Mouse (Mus musculus) c-Kit-positive CD71-positive TER-119-negative erythroid progenitor cells, embryonic 14.5 days (primary cell): Measurements from ENCODE around the gene 4930524N10Rik.

Experiments used
- DNase-seq: peaks from one replicate; pipeline ENCODE4 v3.0.0-alpha.2; 2013; ENCODE audit warnings: low read depth

The 4930524N10Rik gene

DNA sequence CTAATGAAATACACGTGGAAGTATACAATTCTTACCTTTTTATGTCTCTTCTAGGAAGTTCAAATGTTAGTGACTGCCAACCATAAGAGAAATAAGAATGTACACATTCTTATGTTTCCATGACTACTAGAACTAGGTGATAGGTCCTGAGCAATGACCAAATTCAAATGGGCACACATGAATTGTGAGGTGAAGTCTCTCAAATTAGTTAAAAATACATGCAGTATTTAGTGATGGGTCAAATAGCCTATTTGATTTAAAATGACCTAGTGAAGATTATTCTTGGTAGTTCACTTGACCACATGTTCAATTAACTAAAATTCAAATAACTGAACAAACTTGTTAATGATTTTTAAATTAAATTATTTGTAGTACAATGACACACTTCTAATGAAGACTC lies at the start of gene 4930524N10Rik:
TSS of gene 4930524N10Rik (minus strand) at position 101 of the 400 bp plus-strand sequence.
- DNase-seq, result no peak

DNA sequence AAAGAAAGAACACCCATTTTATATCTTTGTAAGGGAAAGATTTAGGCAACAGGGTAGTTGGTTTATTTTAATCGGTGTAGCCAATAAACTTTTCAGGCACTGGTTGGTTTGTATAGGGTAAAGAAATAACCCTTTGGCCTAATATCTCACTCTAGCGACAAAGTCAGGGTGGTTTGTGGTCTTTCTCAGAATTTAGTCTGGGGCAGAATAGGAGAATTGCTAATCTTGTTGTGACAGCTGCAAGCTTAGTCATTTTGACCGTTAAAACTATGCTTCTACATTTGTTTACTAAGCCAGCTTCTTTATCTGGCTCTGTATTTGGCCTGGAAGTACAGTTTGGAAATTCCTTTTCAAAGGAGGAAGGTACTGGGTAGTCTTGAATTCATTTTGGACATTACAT lies 6.8 kb upstream of the 4930524N10Rik start:
- DNase-seq, result no peak

DNA sequence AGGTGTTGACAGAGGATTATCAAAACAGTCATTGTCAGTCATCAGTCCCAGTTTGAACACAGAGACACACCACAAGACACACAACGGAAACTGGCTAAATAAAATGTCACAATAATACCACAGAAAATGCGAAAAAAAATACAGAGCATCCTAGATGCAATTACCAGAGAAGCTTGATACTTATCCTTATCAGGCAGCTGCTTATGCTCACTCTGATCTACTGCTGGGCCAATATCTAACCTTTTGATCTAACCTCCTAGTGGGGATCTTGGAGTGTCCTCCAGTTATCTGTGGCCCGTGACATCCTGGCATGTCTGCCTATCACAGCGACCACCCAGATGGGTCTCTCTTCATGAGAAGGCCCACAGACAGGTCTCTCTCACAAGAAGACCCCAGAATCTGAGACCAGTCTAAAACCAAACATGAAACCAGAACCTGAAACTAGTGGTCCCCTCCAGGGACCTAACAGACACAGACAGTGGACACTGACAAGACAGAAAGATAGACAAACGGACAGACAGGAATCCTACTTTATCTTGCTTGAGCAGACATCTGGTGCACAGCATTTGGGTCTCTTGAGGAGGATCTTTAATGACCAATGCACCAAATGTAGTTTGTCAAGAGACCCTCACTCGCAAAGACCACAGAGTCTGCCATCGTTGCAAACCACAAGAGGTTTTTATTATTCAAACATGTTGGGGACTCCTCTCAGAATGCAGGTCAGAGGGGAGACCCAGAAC lies 6.3 kb upstream of the 4930524N10Rik start:
- DNase-seq, result no peak

DNA sequence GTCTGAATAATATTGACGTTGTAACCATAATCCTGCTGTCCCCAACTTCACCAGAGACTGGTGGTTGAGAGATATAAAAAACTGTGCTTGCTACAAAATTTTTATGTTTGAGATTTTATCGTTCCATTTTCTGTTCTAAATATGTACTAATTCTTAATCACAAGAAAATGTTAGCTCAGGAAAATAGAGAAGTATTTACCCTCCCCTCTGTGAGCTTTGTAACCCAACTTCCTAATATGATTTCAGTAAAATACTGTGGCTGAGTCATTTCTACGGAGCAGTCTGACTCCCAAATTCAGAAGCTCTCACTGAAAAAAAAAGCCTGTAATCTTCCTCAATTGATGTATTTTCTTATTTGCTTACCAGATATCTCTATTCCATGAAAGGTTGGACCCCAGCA lies 4.7 kb upstream of the 4930524N10Rik start:
- no peak for DNase-seq
